Mouse (Mus musculus): ENCODE results near the gene Ybx1. TPM values are rescaled to one million over a fixed set of nuclear protein-coding genes. Genes with fewer than 3 reads are reported as not detected.

Ybx1 gene
- polyA plus RNA-seq, 1 experiment = 867 TPM

DNA sequence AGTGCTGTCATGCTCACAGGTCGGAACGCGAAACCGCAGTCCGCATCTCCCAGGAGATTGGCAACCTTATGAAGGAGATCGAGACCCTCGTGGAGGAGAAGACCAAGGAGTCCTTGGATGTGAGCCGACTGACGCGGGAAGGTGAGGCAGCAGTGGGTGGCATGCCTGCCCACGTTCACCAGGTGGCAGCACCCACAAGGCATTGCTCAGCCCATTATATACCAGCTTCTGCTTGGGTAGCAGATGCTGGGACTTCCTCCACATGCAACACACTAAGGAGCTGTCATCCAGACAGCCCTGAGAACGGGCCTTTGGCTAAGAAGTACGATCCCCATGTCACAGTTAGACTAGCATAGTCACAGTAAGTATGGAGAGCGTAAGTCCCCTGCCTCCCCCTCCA, 52.7 kb downstream of the Ybx1 start:
- TF ChIP-seq POLR2A (IDR thresholded peaks at IDR 0.05; ENCODE audit: low read depth, low read length) = no peak
- peak; percentile 48; the same call in 1 of the 2 replicates for TF ChIP-seq CTCF (IDR thresholded peaks at IDR 0.05; ENCODE audit: borderline replicate concordance, insufficient read depth, low read length)
- H3K4me1 ChIP-seq (ENCODE audit: control insufficient read depth, insufficient read depth, low read length) = no peaks in the 10 kb centered on the region
- H3K4me3 ChIP-seq (ENCODE audit: insufficient read depth, low read length) = no peak overlapping the region
- H3K27ac ChIP-seq (ENCODE audit: insufficient read depth, low read length) = no peak overlapping the region

- Histone ChIP-seq H3K27ac (ENCODE audit: insufficient read depth, low read length) (no peak overlapping the region; the same call in 1 of the 2 replicates), H3K4me1 (ENCODE audit: control insufficient read depth, insufficient read depth, low read length) (0 out of 2 replicates have a peak, but pooled peaks cover 3% of the 10 kb centered on the region), H3K4me3 (ENCODE audit: insufficient read depth, low read length) (no peak overlapping the region)
- no peak for TF ChIP-seq CTCF (IDR thresholded peaks at IDR 0.05; ENCODE audit: borderline replicate concordance, insufficient read depth, low read length)
- no peak for TF ChIP-seq POLR2A (IDR thresholded peaks at IDR 0.05; ENCODE audit: low read depth, low read length)
Measured at GRCm38 (mm10) chr4:119239181-119239682, 55.2 kb downstream of the Ybx1 start.

DNA sequence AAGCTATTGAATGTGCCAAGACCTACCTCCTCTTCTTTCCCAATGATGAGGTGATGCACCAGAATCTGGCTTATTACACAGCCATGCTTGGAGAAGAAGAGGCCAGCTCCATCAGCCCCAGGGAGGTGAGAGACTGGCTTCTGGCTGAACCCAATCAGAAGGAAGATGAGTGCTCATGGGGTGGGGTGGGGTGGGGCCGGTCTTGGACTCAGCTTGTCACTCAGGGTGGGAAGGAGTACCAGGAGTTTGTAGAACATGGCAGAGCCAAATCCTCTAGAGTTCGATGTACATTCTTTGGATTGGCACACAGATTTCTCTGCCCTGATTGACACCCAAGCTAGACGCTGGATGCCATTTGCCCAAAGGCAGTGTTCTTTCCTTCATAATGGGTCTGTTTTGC, 55.7 kb downstream of the Ybx1 start:
- Histone ChIP-seq H3K4me3 (ENCODE audit: insufficient read depth, low read length) (no peak overlapping the region), H3K27ac (ENCODE audit: insufficient read depth, low read length) (peak overlapping the region; percentile 82), H3K4me1 (ENCODE audit: control insufficient read depth, insufficient read depth, low read length) (0 out of 2 replicates have a peak, but pooled peaks cover 3% of the 10 kb centered on the region)
- TF ChIP-seq POLR2A (IDR thresholded peaks at IDR 0.05; ENCODE audit: low read depth, low read length) = no peak
- TF ChIP-seq CTCF (IDR thresholded peaks at IDR 0.05; ENCODE audit: borderline replicate concordance, insufficient read depth, low read length) = no peak

DNA sequence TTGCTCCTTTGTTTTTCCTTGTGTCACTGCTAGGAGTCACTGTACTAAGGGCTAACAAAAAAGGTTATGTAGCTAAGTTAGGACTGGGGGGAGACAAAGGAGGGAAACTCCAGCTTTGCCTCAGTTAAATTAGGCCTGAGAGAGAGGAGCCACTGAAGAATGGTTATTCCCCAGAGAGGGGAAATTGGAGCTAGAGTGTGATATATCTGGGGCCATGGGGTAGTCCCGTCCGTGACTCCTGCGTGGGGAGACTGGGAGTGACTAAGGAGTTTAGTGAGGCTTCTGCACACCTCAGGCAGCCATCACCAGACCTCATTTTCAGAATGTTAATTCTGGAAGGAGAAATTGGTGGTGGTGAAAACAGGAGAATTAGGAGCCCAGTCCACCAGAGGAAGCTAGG, 60.1 kb downstream of the Ybx1 start:
- Histone ChIP-seq H3K4me1 (ENCODE audit: control insufficient read depth, insufficient read depth, low read length) (0 out of 2 replicates have a peak, but pooled peaks cover 3% of the 10 kb centered on the region), H3K4me3 (ENCODE audit: insufficient read depth, low read length) (peak overlapping the region; percentile 82), H3K27ac (ENCODE audit: insufficient read depth, low read length) (0 out of 2 replicates have a peak overlapping the region, but pooled peaks have one; percentile 73)
- no peak for TF ChIP-seq POLR2A (IDR thresholded peaks at IDR 0.05; ENCODE audit: low read depth, low read length)
- no peak for TF ChIP-seq CTCF (IDR thresholded peaks at IDR 0.05; ENCODE audit: borderline replicate concordance, insufficient read depth, low read length)

DNA sequence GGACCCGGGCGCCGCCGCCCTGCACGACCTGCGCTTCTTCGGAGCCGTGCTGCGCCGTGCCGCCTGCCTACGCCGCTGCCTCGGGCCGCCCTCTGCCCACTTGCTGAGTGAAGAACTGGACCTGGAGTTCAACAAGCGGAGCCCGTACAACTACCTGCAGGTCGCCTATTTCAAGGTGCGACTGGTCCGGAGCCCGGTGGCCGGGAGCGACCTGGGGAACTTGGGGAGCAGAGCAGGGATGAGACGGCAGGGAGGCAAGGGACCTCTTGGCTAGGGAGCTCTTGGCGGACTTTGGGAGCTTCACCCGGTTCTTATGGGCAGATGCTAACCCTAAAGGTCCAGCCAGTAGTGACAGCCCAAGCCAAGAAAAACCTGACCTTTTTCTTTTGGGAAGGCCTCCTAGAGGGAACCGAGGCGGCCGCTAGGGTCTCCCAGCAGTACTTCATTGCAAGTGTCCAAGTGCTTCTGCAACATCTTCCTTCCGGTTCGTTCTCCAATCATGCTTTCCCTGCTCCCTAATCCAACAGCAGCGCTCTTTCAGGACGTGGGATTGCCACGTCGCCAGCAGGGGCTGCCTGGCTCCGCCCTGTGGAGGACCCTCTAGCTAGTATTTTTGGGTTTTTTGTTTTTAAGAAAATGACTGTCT, 61.0 kb downstream of the Ybx1 start:
- Histone ChIP-seq H3K27ac (ENCODE audit: insufficient read depth, low read length) (peak overlapping the region; percentile 73), H3K4me1 (ENCODE audit: control insufficient read depth, insufficient read depth, low read length) (0 out of 2 replicates have a peak, but pooled peaks cover 3% of the 10 kb centered on the region), H3K4me3 (ENCODE audit: insufficient read depth, low read length) (peak overlapping the region; percentile 82)
- TF ChIP-seq CTCF (IDR thresholded peaks at IDR 0.05; ENCODE audit: borderline replicate concordance, insufficient read depth, low read length) (no peak), POLR2A (IDR thresholded peaks at IDR 0.05; ENCODE audit: low read depth, low read length) (peak; percentile 85)

DNA sequence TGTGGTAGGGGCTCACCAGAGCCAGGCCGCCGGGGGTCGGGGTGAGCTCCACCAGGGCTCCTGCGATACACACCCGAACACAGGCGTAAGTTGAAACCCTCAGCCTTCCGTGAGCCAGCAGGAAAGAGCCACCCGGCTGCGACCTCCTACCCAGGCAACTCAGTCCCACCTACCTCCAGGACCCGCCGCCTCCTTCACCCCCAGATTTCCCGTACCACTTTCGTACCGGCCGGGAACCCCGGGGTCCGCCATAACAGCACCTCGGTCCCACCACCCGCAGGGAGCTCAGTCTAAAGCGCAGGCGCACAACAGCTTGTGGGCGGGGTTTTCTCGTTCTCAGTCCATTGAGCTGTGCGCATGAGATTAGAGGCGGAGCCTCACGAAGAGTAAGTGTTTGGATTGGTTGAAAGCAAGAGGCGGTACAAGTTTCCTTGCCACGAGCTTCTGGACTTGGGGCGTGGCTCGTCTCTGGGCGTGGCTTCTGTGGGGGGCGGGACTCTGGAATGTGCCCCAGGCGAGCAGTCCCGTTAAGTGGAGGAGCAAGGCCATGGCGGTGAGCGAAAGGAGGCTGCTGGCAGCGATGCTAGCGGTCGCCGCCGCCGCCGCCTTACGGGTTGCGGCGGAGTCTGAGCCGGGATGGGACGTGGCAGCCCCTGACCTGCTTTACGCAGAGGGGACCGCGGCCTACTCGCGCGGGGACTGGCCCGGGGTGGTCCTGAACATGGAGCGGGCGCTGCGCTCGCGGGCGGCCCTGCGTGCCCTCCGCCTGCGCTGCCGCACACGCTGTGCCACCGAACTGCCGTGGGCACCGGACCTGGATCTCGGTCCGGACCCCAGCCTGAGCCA, 61.8 kb downstream of the Ybx1 start, which contains the start of the genes AU022252 and P3h1:
TSS of gene AU022252 (minus strand) at position 303 of the 846 bp plus-strand sequence.
TSS of gene P3h1 (plus strand) at position 506 of the 846 bp plus-strand sequence.
- TF ChIP-seq CTCF (IDR thresholded peaks at IDR 0.05; ENCODE audit: borderline replicate concordance, insufficient read depth, low read length) (no peak), POLR2A (IDR thresholded peaks at IDR 0.05; ENCODE audit: low read depth, low read length) (peak; percentile 84)
- Histone ChIP-seq H3K4me1 (ENCODE audit: control insufficient read depth, insufficient read depth, low read length) (0 out of 2 replicates have a peak, but pooled peaks cover 3% of the 10 kb centered on the region), H3K27ac (ENCODE audit: insufficient read depth, low read length) (peak within 1 kb of the TSS; percentile 73), H3K4me3 (ENCODE audit: insufficient read depth, low read length) (peak within 1 kb of the TSS; percentile 91)

Other genes with a start within 250 kb of the Ybx1 start
- 92.4 and 124 TPM in 2 replicates for gene Slc2a1, start 185.9 kb downstream of the Ybx1 start, polyA plus RNA-seq (2011; ENCODE audit: insufficient read length, low read depth, missing spikeins)
- 4.9 and 9.0 TPM in 2 replicates for gene Zfp691, start 120.4 kb downstream of the Ybx1 start, polyA plus RNA-seq (2011; ENCODE audit: insufficient read length, low read depth, missing spikeins)
- 0.33 TPM in 1 of 2 replicates, not detected in the other for gene Ermap, start 104.6 kb downstream of the Ybx1 start, polyA plus RNA-seq (2011; ENCODE audit: insufficient read length, low read depth, missing spikeins)
- gene Svbp, start 99.3 kb downstream of the Ybx1 start, polyA plus RNA-seq (2011; ENCODE audit: insufficient read length, low read depth, missing spikeins) = 42.2 and 57.6 TPM in 2 replicates
- not detected in 2 replicates for gene Tmem269, start 76.4 kb downstream of the Ybx1 start, polyA plus RNA-seq (2011; ENCODE audit: insufficient read length, low read depth, missing spikeins)
- gene AU022252, start 61.9 kb downstream of the Ybx1 start, polyA plus RNA-seq (2011; ENCODE audit: insufficient read length, low read depth, missing spikeins) = 17.1 and 17.8 TPM in 2 replicates
- 142 and 190 TPM in 2 replicates for gene P3h1, start 61.7 kb downstream of the Ybx1 start, polyA plus RNA-seq (2011; ENCODE audit: insufficient read length, low read depth, missing spikeins)
- gene Cldn19, start 39.2 kb downstream of the Ybx1 start, polyA plus RNA-seq (2011; ENCODE audit: insufficient read length, low read depth, missing spikeins) = 0.20 and 0.21 TPM in 2 replicates
- 46.0 and 48.4 TPM in 2 replicates for gene Ppih, start 25.9 kb upstream of the Ybx1 start, polyA plus RNA-seq (2011; ENCODE audit: insufficient read length, low read depth, missing spikeins)
- gene Ccdc30, start 120.9 kb upstream of the Ybx1 start, polyA plus RNA-seq (2011; ENCODE audit: insufficient read length, low read depth, missing spikeins) = 1.3 and 2.0 TPM in 2 replicates
- 8.9 and 10.5 TPM in 2 replicates for gene Ppcs, start 127.8 kb upstream of the Ybx1 start, polyA plus RNA-seq (2011; ENCODE audit: insufficient read length, low read depth, missing spikeins)
- not detected in 2 replicates for gene Zmynd12, start 128.2 kb upstream of the Ybx1 start, polyA plus RNA-seq (2011; ENCODE audit: insufficient read length, low read depth, missing spikeins)
- gene Rimkla, start 198.0 kb upstream of the Ybx1 start, polyA plus RNA-seq (2011; ENCODE audit: insufficient read length, low read depth, missing spikeins) = not detected in 2 replicates
- gene Foxj3, start 242.4 kb upstream of the Ybx1 start, polyA plus RNA-seq (2011; ENCODE audit: insufficient read length, low read depth, missing spikeins) = 40.3 and 48.6 TPM in 2 replicates
- gene Frg2f1, start 244.9 kb upstream of the Ybx1 start, polyA plus RNA-seq (2011; ENCODE audit: insufficient read length, low read depth, missing spikeins) = 3.5 and 4.9 TPM in 2 replicates

Data from embryonic fibroblast, embryonic 13.5 days (primary cell).